Mouse (Mus musculus): Measurements from ENCODE around the gene Sp9.
A peak's percentile ranks its signal among the peaks of the same experiment; 100 is the strongest.

The Sp9 gene

DNA sequence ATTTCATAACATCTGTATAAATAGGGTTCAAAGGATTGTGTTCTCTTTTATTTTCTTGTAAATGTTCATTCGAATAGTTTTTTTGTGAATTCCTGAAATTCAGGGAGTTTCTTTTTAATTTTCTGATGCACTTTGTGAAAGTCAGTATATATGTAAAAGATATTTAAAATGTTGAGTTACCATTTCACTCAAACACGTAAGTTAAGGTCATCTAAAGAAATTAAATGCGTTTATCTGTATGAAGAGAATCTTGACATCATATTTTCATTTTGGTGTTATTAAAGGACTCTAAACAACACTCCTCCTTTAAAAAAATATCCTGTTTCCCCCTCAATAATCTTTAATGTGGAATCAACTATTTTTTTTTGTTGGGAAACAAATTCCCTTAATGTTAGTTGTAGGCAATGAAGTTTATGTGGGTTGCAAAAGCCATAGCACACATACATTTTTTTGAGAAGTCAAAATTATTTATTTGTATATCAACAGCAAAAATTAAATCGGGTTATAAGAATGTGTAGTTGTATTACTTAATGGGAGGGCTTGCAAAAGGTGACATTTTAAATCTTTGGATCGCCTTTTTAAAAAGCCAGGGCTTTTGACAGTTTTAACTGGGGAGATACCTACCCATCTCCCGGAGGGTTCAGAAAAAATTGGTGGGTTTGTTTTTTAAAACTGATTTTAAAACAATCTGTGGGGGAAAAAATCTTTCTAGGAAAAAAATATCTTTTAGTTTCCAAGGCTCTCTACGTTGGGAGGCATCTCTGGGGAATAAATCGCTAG is 3.7 kb downstream of the Sp9 start:
- no peak for DNase-seq

DNA sequence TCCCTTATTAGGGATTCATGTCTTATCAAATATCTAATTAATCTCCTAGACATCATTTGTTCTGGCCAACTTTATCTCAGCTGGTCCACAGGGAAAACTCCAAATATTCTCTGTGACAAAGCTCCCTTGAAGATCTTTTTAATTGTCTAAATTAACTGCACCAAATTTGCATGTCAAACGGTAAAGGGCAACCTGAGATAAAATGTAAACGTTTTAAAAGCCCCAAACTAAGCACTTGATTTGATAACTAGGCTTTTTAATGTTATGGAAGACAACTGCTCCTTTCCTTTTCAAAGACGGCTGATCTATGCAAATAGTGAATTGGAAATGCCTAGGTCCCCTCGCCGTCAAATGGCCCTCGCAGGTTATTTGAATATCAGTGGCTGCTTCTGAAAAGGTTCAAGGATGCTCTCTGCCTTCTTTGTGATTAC is 4.4 kb downstream of the Sp9 start:
- DNase-seq: no peak

DNA sequence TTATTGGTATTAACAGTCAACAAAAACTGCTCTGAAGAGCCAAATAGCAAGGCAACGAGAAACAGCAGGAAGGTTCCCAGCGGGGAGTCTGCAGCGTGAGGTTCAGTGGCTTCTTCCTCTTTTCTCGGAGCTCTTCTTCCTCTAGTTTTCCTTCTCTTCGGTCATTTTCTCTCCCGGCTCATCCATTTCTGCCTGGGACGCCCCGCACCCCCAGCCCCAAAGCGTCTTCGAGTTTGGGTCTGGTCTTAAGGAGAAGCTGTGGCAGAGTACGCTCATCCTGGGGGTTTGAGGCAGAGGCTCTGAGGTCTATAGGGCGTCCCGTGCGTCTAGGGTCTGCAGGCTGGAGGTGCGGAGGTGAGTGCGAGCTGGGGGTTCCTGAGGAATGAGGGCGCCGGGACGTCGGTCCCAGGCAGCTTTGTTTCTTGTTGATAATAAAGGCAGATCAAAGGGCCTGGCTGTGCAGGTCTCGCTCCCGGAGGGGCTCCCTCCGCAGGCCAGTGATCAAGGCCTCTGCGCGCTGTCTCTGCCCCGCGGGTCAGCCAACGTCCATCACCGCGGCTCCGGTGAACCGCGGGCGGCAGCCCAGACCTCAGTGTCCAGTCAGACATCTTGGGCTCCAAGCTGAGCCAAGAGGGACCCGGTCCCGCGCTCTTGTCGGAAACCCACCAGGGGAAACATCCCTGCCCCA is 5.4 kb downstream of the Sp9 start:
- DNase-seq: no peak

DNA sequence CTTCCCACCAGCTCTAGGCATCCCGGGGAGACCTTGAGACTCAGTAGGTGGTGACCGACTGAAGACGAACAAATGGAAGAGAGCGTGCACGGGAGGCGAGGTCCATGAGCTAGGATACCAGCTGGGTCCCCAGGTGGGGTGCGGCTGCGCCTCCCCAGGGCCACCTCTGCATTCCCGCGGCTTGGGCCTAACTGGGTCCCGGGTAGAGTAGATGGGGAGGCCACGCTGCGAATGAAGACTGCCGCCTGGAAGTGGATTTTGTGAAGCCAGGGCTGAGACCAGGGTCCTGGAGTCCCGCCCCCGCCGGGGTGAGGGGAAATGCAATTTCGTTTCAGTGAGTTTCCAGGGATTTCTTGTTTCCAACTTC is 6.0 kb downstream of the Sp9 start:
- no peak for DNase-seq

DNA sequence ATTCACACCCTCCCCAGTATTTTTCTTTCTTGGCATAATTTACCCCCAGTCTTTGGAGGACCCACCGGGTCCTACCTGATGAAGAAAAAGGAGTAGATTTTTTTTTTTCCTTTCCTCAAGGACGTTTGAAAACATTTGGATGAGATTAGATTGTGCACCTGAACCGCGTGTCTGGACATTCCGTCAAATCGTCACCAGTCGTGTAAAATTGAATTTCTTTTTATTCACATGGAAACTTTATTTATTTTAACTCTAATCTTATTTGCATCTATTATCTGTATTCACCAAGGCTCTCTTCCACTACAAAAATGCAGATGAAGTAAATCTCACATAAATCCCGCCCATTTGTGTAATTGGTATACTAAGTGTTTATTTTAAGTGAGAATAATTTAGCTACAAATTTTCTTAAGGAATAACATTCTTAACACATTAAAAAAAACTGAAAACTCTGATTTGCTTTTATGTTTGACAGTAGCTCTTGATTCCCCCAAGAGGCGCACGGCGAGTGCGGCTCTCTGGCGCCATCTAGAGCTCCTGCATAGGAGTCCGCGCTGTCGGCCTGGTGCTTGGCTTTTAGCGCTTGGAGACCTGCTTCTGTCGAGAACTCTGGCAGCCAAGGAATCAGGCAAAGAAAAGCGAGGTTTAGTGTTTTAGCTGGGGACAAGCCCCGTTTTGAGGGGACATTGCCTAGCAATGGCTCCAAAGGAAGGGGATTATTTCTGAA is 6.6 kb downstream of the Sp9 start:
- DNase-seq: peak; percentile 91

GRCm38 (mm10) chr2:73278869-73279268 is 7.1 kb downstream of the Sp9 start:
- DNase-seq: no peak

DNA sequence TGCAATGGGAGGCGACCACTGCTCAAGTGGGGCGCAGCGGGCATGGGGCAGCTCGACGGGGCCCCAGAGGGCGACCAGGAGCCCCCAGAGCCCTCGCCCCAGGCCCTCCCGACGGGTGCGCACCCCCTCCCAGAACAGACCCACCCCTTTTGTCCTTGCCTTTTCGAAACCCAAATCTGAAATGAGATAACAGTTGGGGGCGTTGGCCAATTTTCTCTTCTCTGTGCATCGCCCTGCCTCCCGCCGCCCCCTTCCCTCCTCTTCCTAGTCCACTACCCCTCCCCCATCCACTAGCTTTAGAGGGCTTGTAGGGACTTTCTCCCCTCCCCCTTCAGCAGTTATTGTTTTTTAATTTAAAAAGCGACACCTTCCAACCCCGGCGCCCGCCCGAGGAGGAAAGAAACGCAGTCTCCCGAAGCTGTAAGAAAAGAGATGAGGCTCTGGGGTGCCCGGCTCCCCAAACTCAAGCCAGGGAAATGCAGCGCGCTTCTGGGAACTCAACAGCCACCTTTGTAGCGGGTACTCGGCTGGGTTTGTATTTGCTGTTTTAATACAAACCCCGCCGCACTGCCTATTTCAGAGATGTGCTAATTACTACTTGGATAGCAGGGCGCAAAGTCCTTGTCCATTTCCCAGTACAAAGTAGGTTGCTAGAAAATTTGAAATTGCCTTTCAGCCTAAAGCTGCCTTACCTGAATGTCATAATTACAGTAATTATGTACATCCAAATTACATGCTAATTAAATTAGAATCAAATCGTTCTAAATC is 7.7 kb downstream of the Sp9 start:
- no peak for DNase-seq

DNA sequence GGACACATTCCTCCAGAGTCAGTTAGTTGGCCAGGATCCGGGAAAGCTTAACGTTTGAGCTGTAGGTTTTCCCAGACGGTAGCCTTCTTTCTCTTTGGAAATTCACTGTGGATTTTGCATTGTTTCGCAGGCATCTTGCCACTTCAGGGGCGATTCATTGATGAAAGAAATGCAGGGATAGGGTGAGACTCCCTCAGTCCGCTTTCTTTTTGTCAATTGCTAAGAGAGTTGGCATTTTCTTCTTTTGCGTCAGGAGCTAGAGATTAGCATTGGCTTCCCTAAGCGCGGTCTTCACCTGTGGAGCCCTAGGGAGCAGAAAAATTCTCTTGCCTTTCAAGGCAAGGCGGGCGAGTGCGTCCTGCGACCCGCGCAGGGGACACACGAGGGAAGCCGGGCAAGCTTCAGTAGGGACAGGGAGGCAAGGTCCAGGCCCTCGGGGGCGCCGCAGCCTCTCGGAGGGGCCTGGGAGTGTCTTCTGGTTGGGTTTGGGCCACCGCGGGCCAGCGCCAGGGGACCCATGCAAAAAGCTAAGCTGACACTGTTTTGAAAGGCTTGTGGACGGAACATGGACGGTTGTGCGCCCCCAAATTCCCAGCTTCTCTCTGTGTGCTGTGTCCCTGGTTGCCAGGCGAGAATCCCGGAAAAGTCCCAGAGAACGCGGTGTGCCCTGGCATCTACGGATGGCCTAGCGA is 8.8 kb downstream of the Sp9 start:
- no peak for DNase-seq

DNA sequence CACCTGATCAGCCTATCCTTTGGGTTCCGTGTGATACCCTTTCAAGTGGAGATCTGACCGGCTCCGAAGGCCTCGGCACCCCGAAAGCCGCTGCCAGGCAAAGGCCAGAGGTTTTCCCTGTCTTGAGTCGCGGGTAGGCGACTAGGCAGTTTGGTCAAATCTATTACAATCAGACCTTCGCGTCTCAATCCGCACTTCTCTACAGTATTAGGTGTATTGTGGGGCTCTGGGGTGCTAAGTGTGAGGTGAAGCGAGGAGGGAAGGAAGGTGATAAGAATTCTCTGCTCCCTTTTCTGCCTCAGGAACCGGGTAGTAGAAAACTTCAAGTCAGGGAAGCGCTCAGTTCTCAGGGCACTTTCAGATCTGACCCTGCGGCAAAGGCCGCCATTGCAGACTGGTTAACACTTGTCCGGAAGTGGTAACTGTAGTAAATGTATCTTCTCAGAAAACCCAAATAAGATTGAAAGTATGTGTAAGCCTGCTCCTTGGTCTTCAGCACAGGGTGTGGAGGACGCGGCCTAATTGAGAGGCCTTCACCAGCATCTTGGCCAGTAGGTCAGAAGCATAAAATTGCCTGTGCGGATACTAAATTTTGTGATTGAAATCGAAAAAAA is 9.4 kb downstream of the Sp9 start:
- DNase-seq: no peak

DNA sequence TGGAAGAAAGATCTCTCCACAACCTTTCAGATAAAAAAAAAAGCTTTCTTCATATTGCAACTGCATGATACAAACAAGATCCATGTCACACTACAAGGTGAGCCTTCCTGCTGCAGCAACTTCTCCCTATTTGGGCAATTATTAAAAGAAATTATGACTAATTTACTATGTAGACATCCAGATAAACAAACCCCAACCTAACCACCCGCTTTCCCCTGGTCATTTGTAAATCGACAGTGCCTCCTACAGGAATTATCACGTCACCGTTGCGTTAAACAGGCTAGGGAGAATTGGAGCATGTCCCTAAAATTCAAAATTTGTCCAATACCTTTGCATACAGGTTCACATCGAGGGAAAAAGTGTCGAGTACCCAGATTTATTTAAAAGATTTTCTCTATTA is 10.0 kb downstream of the Sp9 start:
- DNase-seq: no peak

DNA sequence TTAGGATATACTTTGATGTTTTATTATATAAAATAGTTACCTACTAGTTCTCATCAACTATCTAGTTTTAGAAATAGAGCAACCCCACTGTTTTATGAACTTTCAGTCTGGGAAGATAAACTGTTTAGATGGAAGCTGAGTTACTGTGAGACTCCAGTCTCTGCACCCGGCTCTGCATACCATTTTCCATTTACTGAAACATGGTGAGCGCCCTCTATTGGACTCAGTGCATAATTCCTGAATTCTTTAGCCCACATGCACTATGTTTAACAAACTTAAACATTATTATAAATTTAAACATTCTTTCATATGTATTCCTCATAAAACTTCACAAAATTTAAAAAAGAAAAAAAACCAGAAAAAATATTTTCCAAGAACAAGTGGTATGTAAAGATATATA is 13.9 kb downstream of the Sp9 start:
- DNase-seq: no peak

- DNase-seq: no peak
These were observed 19.4 kb downstream of the Sp9 start for GRCm38 (mm10) chr2:73291130-73291529.

- no peak for DNase-seq
These were observed 23.3 kb downstream of the Sp9 start for GRCm38 (mm10) chr2:73295023-73295422.

GRCm38 (mm10) chr2:73298154-73298553 is 26.4 kb downstream of the Sp9 start:
- DNase-seq: no peak

DNA sequence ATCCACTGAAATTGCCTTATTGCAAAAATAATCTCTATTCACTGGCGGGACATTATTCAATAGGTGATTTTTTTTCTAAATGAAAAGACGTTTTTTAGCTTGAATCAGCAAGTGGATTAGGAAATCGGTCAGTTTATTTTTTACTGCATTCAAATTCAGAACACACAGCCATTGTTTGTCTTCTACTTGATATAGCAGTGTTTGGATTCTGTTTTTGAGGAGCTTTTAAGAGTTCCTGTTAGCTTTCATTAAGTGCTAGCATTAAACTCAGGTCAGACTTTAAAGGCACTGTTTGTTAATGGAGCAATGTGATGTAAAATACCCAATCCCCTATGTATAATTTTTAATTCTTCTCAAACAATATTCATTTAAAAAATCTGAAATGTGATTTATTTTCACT is 27.1 kb downstream of the Sp9 start:
- no peak for DNase-seq

GRCm38 (mm10) chr2:73301979-73302378 is 30.3 kb downstream of the Sp9 start:
- no peak for DNase-seq

DNA sequence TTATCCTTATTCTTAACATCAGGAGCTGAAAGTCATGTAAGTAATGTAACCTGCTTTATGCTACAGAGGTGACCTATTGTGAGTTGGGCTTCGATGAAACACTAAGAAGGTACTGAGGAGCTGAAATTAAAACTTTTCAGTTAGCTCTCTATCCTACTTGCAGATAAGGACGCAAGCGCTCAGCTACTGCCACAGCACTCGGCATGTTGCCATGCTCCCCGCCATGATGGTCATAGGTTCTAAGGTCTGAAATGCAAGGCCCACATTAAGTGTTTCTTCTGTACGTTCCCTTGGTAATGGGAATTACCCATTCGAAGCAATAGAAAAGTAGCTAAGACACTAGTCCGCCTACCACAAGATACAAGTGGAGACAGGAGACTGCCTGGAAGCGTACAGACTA is 31.0 kb downstream of the Sp9 start:
- DNase-seq: no peak

DNA sequence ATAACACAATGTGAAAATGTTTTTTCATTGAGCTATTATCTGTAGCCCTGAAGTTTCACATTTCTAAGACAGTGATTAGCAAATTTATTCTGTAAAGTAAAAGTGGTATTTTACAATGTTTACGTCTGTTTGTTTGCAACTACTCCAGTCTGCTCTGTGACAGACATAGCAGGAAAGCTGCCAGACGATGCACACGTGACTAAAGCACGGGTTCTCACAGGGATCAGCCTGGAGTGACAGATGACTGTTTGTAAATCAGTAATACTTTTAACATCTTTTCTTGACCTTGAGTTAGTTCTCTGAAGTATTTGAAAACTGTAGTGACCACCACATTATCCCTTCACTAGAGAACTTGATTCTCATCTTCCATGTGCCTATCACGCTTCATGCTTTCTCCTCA is 32.8 kb downstream of the Sp9 start:
- DNase-seq: no peak

- DNase-seq: no peak
These were observed 34.3 kb downstream of the Sp9 start for GRCm38 (mm10) chr2:73306006-73306405.

DNA sequence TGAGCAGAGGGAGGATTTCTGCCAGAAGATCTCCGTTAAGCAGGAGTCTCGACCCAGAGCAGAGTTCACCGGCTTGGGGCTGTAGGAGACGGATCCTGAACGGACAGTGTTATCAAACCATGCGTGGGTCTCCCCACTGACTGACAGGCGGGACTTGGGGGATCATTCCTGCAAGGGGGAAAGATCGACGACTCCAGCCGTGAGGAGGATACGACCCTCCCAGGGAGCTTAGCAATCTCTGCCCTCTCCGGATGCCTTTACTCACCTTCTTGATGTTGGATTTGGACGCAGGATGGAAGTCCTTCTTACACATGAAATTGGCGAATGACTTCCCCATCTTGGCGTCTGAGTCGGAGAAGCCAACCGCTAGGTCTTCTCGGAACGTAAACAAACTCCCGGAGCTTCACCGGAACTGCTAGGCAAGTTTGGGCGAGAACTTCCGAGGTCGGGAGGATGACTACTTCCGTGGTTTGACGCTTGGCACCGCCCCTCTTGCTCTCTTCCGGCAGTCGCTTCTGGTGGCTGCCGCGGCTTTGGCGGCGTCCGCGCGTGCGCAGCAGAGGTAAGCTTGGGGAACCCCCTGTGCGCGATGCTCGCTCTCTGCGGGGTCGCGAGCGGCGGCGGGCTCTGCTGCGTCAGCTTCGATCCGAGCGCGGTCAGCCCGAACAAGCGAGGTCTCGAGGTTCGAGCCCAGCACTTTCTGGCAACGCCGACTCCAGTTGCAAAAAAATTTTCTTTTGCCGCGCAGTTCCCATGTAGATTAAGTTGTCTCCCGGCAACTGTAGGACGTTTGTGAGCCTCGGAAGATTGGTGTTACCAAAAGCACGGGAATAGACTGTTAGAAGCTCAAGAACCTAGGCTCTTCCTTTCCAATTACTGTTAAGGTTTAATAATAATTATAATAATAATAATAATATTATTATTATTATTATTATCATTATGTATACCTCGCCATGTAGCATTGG is 40.7 kb downstream of the Sp9 start, which contains the start of the genes Scrn3 and Cir1:
TSS of gene Scrn3 (plus strand) at position 450 of the 965 bp plus-strand sequence.
TSS of gene Cir1 (minus strand) at position 550 of the 965 bp plus-strand sequence.
- peak; percentile 94 for DNase-seq

- peak; percentile 11 for DNase-seq
These were observed 41.4 kb downstream of the Sp9 start for GRCm38 (mm10) chr2:73313117-73313501.

Measured in right cerebral cortex, postnatal 14 days (tissue).